Mouse (Mus musculus) CH12.LX (cell line): ENCODE data around the gene Gm10198. TPM values are rescaled to one million over a fixed set of nuclear protein-coding genes. Genes with fewer than 3 reads are reported as not detected.

Source experiments
- DNase-seq: peaks from one replicate; pipeline ENCODE4 v3.0.0-alpha.2; 2013; ENCODE audit errors: extremely low read depth
- H3K27ac ChIP-seq: 2 replicates; pipeline ENCODE4 v1.5.1; 2012; ENCODE audit warnings: low read depth, mild to moderate bottlenecking, control low read depth, moderate library complexity; ENCODE audit not compliant: insufficient read depth
- H3K27me3 ChIP-seq: replicated peaks from 2 replicates; pipeline ENCODE3; 2012; ENCODE audit warnings: inconsistent platforms
- H3K36me3 ChIP-seq, 2 experiments: replicated peaks in 1 of 2; 2 replicates each; pipeline versions ENCODE3 to v1.6.1; 2012; ENCODE audit warnings: inconsistent platforms in 1 of 2, low read length in 1 of 2, mild to moderate bottlenecking in 1 of 2, mixed read lengths in 1 of 2, moderate library complexity in 1 of 2; ENCODE audit not compliant: control insufficient read depth in 1 of 2, insufficient read depth in 1 of 2
- H3K4me1 ChIP-seq, 2 experiments: 2 replicates each; pipeline ENCODE4 v1.6.1; 2012; ENCODE audit warnings: inconsistent platforms in 1 of 2, moderate library complexity in 1 of 2; ENCODE audit not compliant: insufficient read depth in 2 of 2, control insufficient read depth in 1 of 2
- H3K4me2 ChIP-seq: 2 replicates; pipeline ENCODE4 v1.6.1; 2012; ENCODE audit warnings: low read depth, mild to moderate bottlenecking, control low read depth; ENCODE audit not compliant: poor library complexity, insufficient read depth, severe bottlenecking
- H3K4me3 ChIP-seq, 3 experiments: fragments of 150-350 bp in 1 of 3; sonication (generic) in 1 of 3; replicated peaks in 1 of 3; 2 replicates each; pipeline versions ENCODE3 to v1.5.1; 2011 to 2012; ENCODE audit warnings: low read depth in 2 of 3, low read length in 2 of 3, mild to moderate bottlenecking in 2 of 3, moderate library complexity in 2 of 3, control low read depth in 1 of 3, improper control_type of control experiment in 1 of 3, inconsistent platforms in 1 of 3, mixed read lengths in 1 of 3; ENCODE audit not compliant: poor library complexity in 1 of 3
- H3K79me2 ChIP-seq: replicated peaks from 2 replicates; pipeline ENCODE4 v1.6.1; 2012; ENCODE audit warnings: mild to moderate bottlenecking, moderate library complexity; ENCODE audit not compliant: control insufficient read depth, poor library complexity, insufficient read depth, severe bottlenecking; ENCODE audit errors: extremely low read depth
- H3K9ac ChIP-seq: 2 replicates; pipeline ENCODE4 v1.6.1; 2012; ENCODE audit warnings: low read depth, mild to moderate bottlenecking, control low read depth, moderate library complexity; ENCODE audit not compliant: insufficient read depth
- H3K9me3 ChIP-seq: replicated peaks from 2 replicates; pipeline ENCODE3; 2012; ENCODE audit warnings: low read length, inconsistent platforms, mixed read lengths
- CTCF ChIP-seq, 2 experiments: IDR thresholded peaks in 1 of 2; conservative IDR thresholded peaks in 1 of 2; 2 replicates each; pipeline ENCODE4 v1.5.1; 2011 to 2012; ENCODE audit warnings: low read depth in 2 of 2, low read length in 2 of 2, improper control_type of control experiment in 1 of 2, inconsistent platforms in 1 of 2, mild to moderate bottlenecking in 1 of 2, moderate library complexity in 1 of 2
- E2F4 ChIP-seq: IDR thresholded peaks from 2 replicates; pipeline ENCODE4 v1.6.1; 2011; ENCODE audit warnings: low read depth, low read length, improper control_type of control experiment; ENCODE audit not compliant: insufficient replicate concordance
- ELF1 ChIP-seq: IDR thresholded peaks from 2 replicates; pipeline ENCODE4 v1.6.1; 2014; ENCODE audit warnings: low read depth, mild to moderate bottlenecking, inconsistent platforms, low read length, improper control_type of control experiment
- ETS1 ChIP-seq: conservative IDR thresholded peaks from 2 replicates; pipeline ENCODE4 v1.6.1; 2012; ENCODE audit warnings: low read depth, mild to moderate bottlenecking, inconsistent platforms, low read length, improper control_type of control experiment, moderate library complexity
- JUN ChIP-seq: IDR thresholded peaks from 2 replicates; pipeline ENCODE4 v1.6.1; 2011; ENCODE audit warnings: low read depth, mild to moderate bottlenecking, low read length, improper control_type of control experiment, moderate library complexity; ENCODE audit not compliant: insufficient read depth
- JUND ChIP-seq: conservative IDR thresholded peaks from 2 replicates; pipeline ENCODE4 v1.6.1; 2011; ENCODE audit warnings: low read depth, low read length, improper control_type of control experiment
- MAFK ChIP-seq: IDR thresholded peaks from 2 replicates; pipeline ENCODE4 v1.6.1; 2011; ENCODE audit warnings: low read length, improper control_type of control experiment; ENCODE audit not compliant: insufficient replicate concordance
- MAX ChIP-seq: IDR thresholded peaks from 2 replicates; pipeline ENCODE4 v1.6.1; 2011; ENCODE audit warnings: low read length, improper control_type of control experiment
- MAZ ChIP-seq: IDR thresholded peaks from 2 replicates; pipeline ENCODE4 v1.6.1; 2012; ENCODE audit warnings: low read depth, mild to moderate bottlenecking, inconsistent platforms, low read length, improper control_type of control experiment, moderate library complexity
- MEF2A ChIP-seq: IDR thresholded peaks from 2 replicates; pipeline ENCODE4 v1.6.1; 2014; ENCODE audit warnings: low read depth, mild to moderate bottlenecking, inconsistent platforms, low read length, improper control_type of control experiment, borderline replicate concordance
- MYC ChIP-seq: IDR thresholded peaks from 2 replicates; pipeline ENCODE4 v1.6.1; 2011; ENCODE audit warnings: low read depth, mild to moderate bottlenecking, improper control_type of control experiment, low read length
- NELFE ChIP-seq: IDR thresholded peaks from 2 replicates; pipeline ENCODE4 v1.6.1; 2011; ENCODE audit warnings: low read depth, low read length, improper control_type of control experiment
- NRF1 ChIP-seq: IDR thresholded peaks from 2 replicates; pipeline ENCODE4 v1.6.1; 2014; ENCODE audit warnings: low read depth, mild to moderate bottlenecking, inconsistent platforms, low read length, improper control_type of control experiment, moderate library complexity
- PAX5 ChIP-seq: IDR thresholded peaks from 2 replicates; pipeline ENCODE4 v1.6.1; 2012; ENCODE audit warnings: low read length, inconsistent platforms, mixed read lengths
- POLR2AphosphoS2 ChIP-seq: IDR thresholded peaks from 2 replicates; pipeline ENCODE4 v1.6.1; 2011; ENCODE audit warnings: low read depth, low read length, improper control_type of control experiment
- RAD21 ChIP-seq: IDR thresholded peaks from 2 replicates; pipeline ENCODE4 v1.6.1; 2011; ENCODE audit warnings: low read depth, mild to moderate bottlenecking, low read length, improper control_type of control experiment, moderate library complexity
- SMC3 ChIP-seq: IDR thresholded peaks from 2 replicates; pipeline ENCODE4 v1.6.1; 2011; ENCODE audit warnings: low read depth, low read length, improper control_type of control experiment
- TBP ChIP-seq: conservative IDR thresholded peaks from 2 replicates; pipeline ENCODE4 v1.6.1; 2011; ENCODE audit warnings: low read depth, low read length, improper control_type of control experiment
- TCF12 ChIP-seq: IDR thresholded peaks from 2 replicates; pipeline ENCODE4 v1.6.1; 2014; ENCODE audit warnings: low read depth, mild to moderate bottlenecking, inconsistent platforms, low read length, improper control_type of control experiment
- USF1 ChIP-seq: IDR thresholded peaks from 2 replicates; pipeline ENCODE4 v1.6.1; 2014; ENCODE audit warnings: low read depth, mild to moderate bottlenecking, inconsistent platforms, low read length, improper control_type of control experiment
- dilution Hi-C: fragments of 300-500 bp; cut with MboI; formaldehyde crosslinking; loops from 2 replicates; pipeline ENCODE4 v1.14.3; 2020; ENCODE audit warnings: low sequenced_read_pairs; ENCODE audit not compliant: extremely low pct_unique_long_range_greater_than_20kb, extremely low pct_ligation_motif_present
- in situ Hi-C: fragments of 300-500 bp; cut with MboI; formaldehyde crosslinking; loops from 3 replicates; pipeline ENCODE4 v1.14.3; 2019; ENCODE audit warnings: low sequenced_read_pairs, low pct_ligation_motif_present, low pct_unique_long_range_greater_than_20kb, mixed read lengths
- polyA plus RNA-seq: library from polyadenylated mRNA; unstranded; fragments of >175 nt; gene quantifications from 2 replicates; pipeline ENCODE4 v1.2.1, GENCODE M21; 2012; ENCODE audit warnings: low read depth; ENCODE audit not compliant: insufficient read length
- total RNA-seq, 2 experiments: library from RNA; depleted of rRNA; stranded (reverse); fragments of 300-350 nt in 1 of 2; fragments of >200 nt in 1 of 2; gene quantifications; 2 replicates each; pipeline ENCODE4 v1.2.3; 2012 to 2014

The Gm10198 gene
- total and polyA plus RNA-seq, 3 experiments: not detected

DNA sequence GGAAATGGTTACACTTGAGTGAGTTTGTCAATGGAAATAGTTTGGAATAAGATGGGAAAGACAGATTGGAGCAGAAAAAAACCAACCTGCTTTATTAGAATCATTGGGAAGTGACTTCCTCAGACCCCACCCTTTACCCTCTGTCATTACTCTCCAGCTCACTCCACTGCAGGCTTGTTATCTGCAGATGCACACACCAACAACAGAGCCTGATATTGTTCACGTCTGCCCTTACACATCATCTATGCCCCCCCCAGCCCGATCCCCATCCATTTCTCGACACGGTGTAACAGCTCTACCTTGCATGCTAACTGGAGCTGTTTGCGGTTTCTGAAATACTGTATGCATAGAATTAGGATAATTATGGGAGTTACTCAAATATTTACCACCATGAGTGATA is 12.2 kb downstream of the Gm10198 start:
- Histone ChIP-seq H3K9ac (no peak overlapping the region), H3K27me3 (no peaks in the 10 kb centered on the region), H3K36me3 (no peaks in the 10 kb centered on the region), H3K4me2 (no peak overlapping the region), H3K4me3 (no peak overlapping the region), H3K27ac (no peak overlapping the region), H3K9me3 (peaks cover under 1% of the 10 kb centered on the region), H3K4me1 (peaks cover 7 to 19% of the 10 kb centered on the region in 2 experiments), H3K79me2 (no peaks in the 10 kb centered on the region)
- dilution Hi-C loops (no loop called here), in situ Hi-C loops (no loop called here)
- TF ChIP-seq MAFK (no peak), JUN (no peak), MAX (no peak), NRF1 (no peak), TBP (no peak), SMC3 (no peak), MEF2A (no peak), MYC (no peak)
- DNase-seq: no peak

DNA sequence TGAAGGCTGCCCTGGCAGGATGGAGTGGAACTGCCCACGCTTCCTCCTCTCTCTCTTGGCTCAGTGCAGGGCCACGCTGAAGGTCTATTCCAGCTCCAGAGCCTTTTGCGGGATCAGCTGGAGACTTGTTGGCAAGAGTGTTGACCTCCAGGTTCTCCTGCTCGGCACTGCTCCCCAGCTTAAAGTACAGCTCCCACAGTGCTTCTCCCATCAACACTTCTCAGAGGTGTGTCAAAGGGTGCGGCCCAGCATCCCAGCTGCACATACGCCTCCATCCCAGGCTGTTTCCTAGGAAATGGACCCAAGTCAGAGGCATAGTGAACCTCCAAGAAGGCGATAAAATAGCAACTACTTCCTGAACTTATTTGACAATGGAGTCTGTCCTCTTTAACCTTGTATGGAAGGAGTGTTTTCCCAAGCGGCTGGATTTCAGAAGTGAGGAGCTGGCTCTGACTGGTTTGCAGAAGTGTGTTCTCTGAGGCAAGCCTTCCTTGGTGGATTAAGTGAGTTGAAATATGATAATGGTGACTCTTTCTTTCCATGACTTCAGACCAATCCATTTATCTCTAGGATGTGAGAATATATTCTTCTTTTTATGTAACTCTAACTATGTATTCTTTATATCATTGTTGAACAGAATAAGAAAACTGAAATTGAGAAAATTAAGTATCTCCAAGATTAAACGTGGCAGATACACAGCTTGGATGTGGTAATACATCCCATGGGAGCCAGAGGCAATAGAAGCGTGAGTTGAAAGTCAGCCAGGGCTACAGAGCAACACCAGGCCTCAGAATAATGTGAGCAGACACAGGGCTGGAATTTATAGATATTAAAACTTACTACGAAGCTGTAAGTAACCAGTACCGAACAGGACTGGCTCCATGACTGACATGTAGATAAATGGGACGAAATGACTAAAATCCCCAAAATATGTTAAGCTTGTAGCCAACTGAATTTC is 23.9 kb downstream of the Gm10198 start:
- no peaks in the 10 kb centered on the region for H3K79me2 ChIP-seq
- no peak overlapping the region for H3K4me2 ChIP-seq
- in situ Hi-C loops (no loop called here), dilution Hi-C loops (no loop called here)
- H3K9ac ChIP-seq: no peak overlapping the region
- no peaks in the 10 kb centered on the region for H3K27me3 ChIP-seq
- no peaks in the 10 kb centered on the region for H3K36me3 ChIP-seq
- H3K4me3 ChIP-seq: no peak overlapping the region
- no peaks in the 10 kb centered on the region for H3K9me3 ChIP-seq
- DNase-seq: no peak
- no peaks in the 10 kb centered on the region for H3K4me1 ChIP-seq
- no peak overlapping the region for H3K27ac ChIP-seq
- TF ChIP-seq E2F4: no peak
- TF ChIP-seq MAZ: no peak
- TF ChIP-seq JUN: no peak
- TF ChIP-seq ELF1: no peak
- no peak for TF ChIP-seq ETS1
- no peak for TF ChIP-seq TBP
- no peak for TF ChIP-seq JUND
- TF ChIP-seq PAX5: no peak
- TF ChIP-seq USF1: no peak
- no peak for TF ChIP-seq POLR2AphosphoS2
- TF ChIP-seq NELFE: no peak
- TF ChIP-seq RAD21: no peak
- TF ChIP-seq SMC3: no peak
- no peak for TF ChIP-seq CTCF (conservative IDR thresholded peaks at IDR 0.05 in 1 of 2, IDR thresholded peaks at IDR 0.05 in 1 of 2; ENCODE audit: low read depth in 2 of 2, low read length in 2 of 2)
- TF ChIP-seq MEF2A: no peak
- no peak for TF ChIP-seq TCF12
